Mouse (Mus musculus) olfactory bulb, adult 2 months (tissue): Measurements from ENCODE around the gene Nfib.

Experiments used
- CTCF ChIP-seq: fragments of 200-500 bp; IDR thresholded peaks from 2 replicates; pipeline ENCODE4 v1.5.1; 2012; ENCODE audit warnings: low read depth, mild to moderate bottlenecking, low read length, moderate library complexity; ENCODE audit not compliant: insufficient read depth
- POLR2A ChIP-seq: fragments of 200-500 bp; IDR thresholded peaks from 2 replicates; pipeline ENCODE4 v1.6.1; 2012; ENCODE audit warnings: mild to moderate bottlenecking, low read depth, low read length, moderate library complexity; ENCODE audit not compliant: insufficient read depth

GRCm38 (mm10) chr4:82506731-82507331 is 198.7 kb downstream of the Nfib start:
- TF ChIP-seq CTCF (no peak), POLR2A (no peak)
